Mouse (Mus musculus) MEL (cell line): ENCODE data around the gene Phtf2. TPM values are rescaled to one million over a fixed set of nuclear protein-coding genes. Genes with fewer than 3 reads are reported as not detected.
"Not testable (repeated sequence)": the region's sequence is repeated elsewhere in the genome, so short reads cannot be mapped to it uniquely, and the experiment has no call there.

Experiments used
- DNase-seq: peaks from one replicate; pipeline ENCODE4 v3.0.0; 2011; ENCODE audit warnings: low read depth, low spot score
- H3K27ac ChIP-seq: 2 replicates; pipeline ENCODE4 v1.5.1; 2012; ENCODE audit warnings: low read depth, mild to moderate bottlenecking, control low read depth, low read length, moderate library complexity; ENCODE audit not compliant: control insufficient read depth
- H3K27me3 ChIP-seq, 2 experiments: fragments of 150-350 bp in 1 of 2; sonication (generic) in 1 of 2; 2 replicates each; pipeline ENCODE4 v1.6.1; 2012; ENCODE audit warnings: low read length in 2 of 2, mild to moderate bottlenecking in 2 of 2, improper control_type of control experiment in 1 of 2, moderate library complexity in 1 of 2; ENCODE audit not compliant: insufficient read depth in 2 of 2, control insufficient read depth in 1 of 2
- H3K36me3 ChIP-seq, 2 experiments: 2 replicates each; pipeline ENCODE4 v1.6.1; 2012 to 2014; ENCODE audit warnings: low read length in 2 of 2, improper control_type of control experiment in 1 of 2, inconsistent platforms in 1 of 2, mild to moderate bottlenecking in 1 of 2; ENCODE audit not compliant: insufficient read depth in 2 of 2, control insufficient read depth in 1 of 2
- H3K4me1 ChIP-seq, 2 experiments: fragments of 150-350 bp in 1 of 2; sonication (generic) in 1 of 2; 2 replicates each; pipeline ENCODE4 v1.6.1; 2012; ENCODE audit warnings: low read length in 2 of 2, improper control_type of control experiment in 1 of 2, mild to moderate bottlenecking in 1 of 2; ENCODE audit not compliant: insufficient read depth in 2 of 2, control insufficient read depth in 1 of 2
- H3K4me3 ChIP-seq, 2 experiments: fragments of 150-350 bp in 1 of 2; sonication (generic) in 1 of 2; 2 replicates each; pipeline ENCODE4 v1.5.1; 2012; ENCODE audit warnings: low read depth in 2 of 2, low read length in 2 of 2, mild to moderate bottlenecking in 2 of 2, moderate library complexity in 2 of 2, control low read depth in 1 of 2, improper control_type of control experiment in 1 of 2; ENCODE audit not compliant: control insufficient read depth in 1 of 2, insufficient read depth in 1 of 2
- H3K79me2 ChIP-seq: 2 replicates; pipeline ENCODE4 v1.6.1; 2012; ENCODE audit warnings: mild to moderate bottlenecking, low read length, moderate library complexity; ENCODE audit not compliant: control insufficient read depth, poor library complexity, insufficient read depth
- H3K9ac ChIP-seq: 2 replicates; pipeline ENCODE4 v1.6.1; 2012; ENCODE audit warnings: low read depth, mild to moderate bottlenecking, control low read depth, low read length, moderate library complexity; ENCODE audit not compliant: control insufficient read depth, poor library complexity, severe bottlenecking
- H3K9me3 ChIP-seq: fragments of 150-350 bp; sonication (generic); replicated peaks from 2 replicates; pipeline ENCODE4 v1.6.1; 2012; ENCODE audit warnings: mild to moderate bottlenecking, low read length, improper control_type of control experiment, moderate library complexity; ENCODE audit not compliant: insufficient read depth
- CTCF ChIP-seq, 3 experiments: IDR thresholded peaks in 2 of 3; conservative IDR thresholded peaks in 1 of 3; 2 replicates each; pipeline ENCODE4 v1.5.1; 2011 to 2012; ENCODE audit warnings: low read length in 3 of 3, low read depth in 2 of 3, mild to moderate bottlenecking in 2 of 3, improper control_type of control experiment in 1 of 3, inconsistent platforms in 1 of 3, mixed read lengths in 1 of 3, moderate library complexity in 1 of 3; ENCODE audit not compliant: control insufficient read depth in 1 of 3, insufficient read depth in 1 of 3, poor library complexity in 1 of 3, severe bottlenecking in 1 of 3
- ELF1 ChIP-seq: IDR thresholded peaks from 2 replicates; pipeline ENCODE4 v1.6.1; 2014; ENCODE audit warnings: low read depth, mild to moderate bottlenecking, inconsistent platforms, low read length, improper control_type of control experiment, moderate library complexity
- JUND ChIP-seq: IDR thresholded peaks from 2 replicates; pipeline ENCODE4 v1.6.1; 2011; ENCODE audit warnings: low read depth, mild to moderate bottlenecking, improper control_type of control experiment, low read length
- KAT2A ChIP-seq: conservative IDR thresholded peaks from 2 replicates; pipeline ENCODE4 v1.6.1; 2012; ENCODE audit warnings: low read depth, low read length, improper control_type of control experiment, inconsistent platforms
- MAFK ChIP-seq: IDR thresholded peaks from 2 replicates; pipeline ENCODE4 v1.6.1; 2011; ENCODE audit warnings: low read depth, mild to moderate bottlenecking, low read length, improper control_type of control experiment, borderline replicate concordance
- MYB ChIP-seq: IDR thresholded peaks from 2 replicates; pipeline ENCODE4 v1.6.1; 2011; ENCODE audit warnings: mild to moderate bottlenecking, low read depth, low read length, improper control_type of control experiment
- NELFE ChIP-seq: IDR thresholded peaks from 2 replicates; pipeline ENCODE4 v1.6.1; 2011; ENCODE audit warnings: low read depth, low read length, improper control_type of control experiment
- NRF1 ChIP-seq: IDR thresholded peaks from 2 replicates; pipeline ENCODE4 v1.6.1; 2014; ENCODE audit warnings: low read depth, mild to moderate bottlenecking, inconsistent platforms, low read length, improper control_type of control experiment, moderate library complexity; ENCODE audit not compliant: poor library complexity, insufficient read depth, severe bottlenecking
- RAD21 ChIP-seq: IDR thresholded peaks from 2 replicates; pipeline ENCODE4 v1.6.1; 2011; ENCODE audit warnings: mild to moderate bottlenecking, low read depth, low read length, improper control_type of control experiment
- SMC3 ChIP-seq: IDR thresholded peaks from 2 replicates; pipeline ENCODE4 v1.6.1; 2011; ENCODE audit warnings: low read depth, low read length, improper control_type of control experiment
- TAL1 ChIP-seq: IDR thresholded peaks from 2 replicates; pipeline ENCODE4 v1.6.1; 2012; ENCODE audit warnings: mild to moderate bottlenecking, inconsistent platforms, low read length, moderate library complexity, mixed read lengths
- USF1 ChIP-seq: IDR thresholded peaks from 2 replicates; pipeline ENCODE4 v1.6.1; 2014; ENCODE audit warnings: low read depth, mild to moderate bottlenecking, inconsistent platforms, low read length, improper control_type of control experiment, moderate library complexity
- USF2 ChIP-seq, 2 experiments: IDR thresholded peaks; 2 replicates each; pipeline ENCODE4 v1.6.1; 2011 to 2012; ENCODE audit warnings: improper control_type of control experiment in 2 of 2, low read length in 2 of 2, borderline replicate concordance in 1 of 2, inconsistent platforms in 1 of 2, low read depth in 1 of 2, mild to moderate bottlenecking in 1 of 2; ENCODE audit not compliant: insufficient read depth in 1 of 2
- polyA plus RNA-seq, 2 experiments: library from polyadenylated mRNA; stranded (reverse) in 1 of 2; unstranded in 1 of 2; fragments of >175 nt in 1 of 2; fragments of >200 nt in 1 of 2; gene quantifications; 2 replicates each; pipeline versions ENCODE4 v1.2.1 to v1.2.4; 2012; ENCODE audit warnings: low replicate concordance in 2 of 2, low read depth in 1 of 2; ENCODE audit not compliant: insufficient read length in 2 of 2, insufficient read depth in 1 of 2, missing spikeins in 1 of 2
- total RNA-seq: library from RNA; depleted of rRNA; stranded (reverse); fragments of 300-350 nt; gene quantifications from 2 replicates; pipeline ENCODE4 v1.2.3, GENCODE M21; 2012

The Phtf2 gene
- total and polyA plus RNA-seq, 3 experiments, result 20.0 TPM; not detected in 1

- Histone ChIP-seq H3K27ac (no peak overlapping the region), H3K79me2 (no peaks in the 10 kb centered on the region), H3K4me3 (no peak overlapping the region), H3K27me3 (no peaks in the 10 kb centered on the region), H3K4me1 (no peaks in the 10 kb centered on the region), H3K36me3 (no peaks in the 10 kb centered on the region), H3K9ac (no peak overlapping the region), H3K9me3 (no peaks in the 10 kb centered on the region)
- DNase-seq, result peak; percentile 34
- TF ChIP-seq RAD21, result peak; percentile 33
- TF ChIP-seq MAFK, result no peak
- no peak for TF ChIP-seq USF2 (IDR thresholded peaks at IDR 0.05; ENCODE audit: borderline replicate concordance in 1 of 2, insufficient read depth in 1 of 2, low read depth in 1 of 2, low read length in 2 of 2)
- no peak for TF ChIP-seq USF1
- no peak for TF ChIP-seq KAT2A
- peak; percentile 56 for TF ChIP-seq SMC3
- peak in 2 of 3 experiments; percentile 47 to 69; a peak in 4 of 6 replicates for TF ChIP-seq CTCF (IDR thresholded peaks at IDR 0.05 in 2 of 3, conservative IDR thresholded peaks at IDR 0.05 in 1 of 3; ENCODE audit: control insufficient read depth in 1 of 3, insufficient read depth in 1 of 3, low read depth in 2 of 3, low read length in 3 of 3, poor library complexity in 1 of 3, severe bottlenecking in 1 of 3)
- TF ChIP-seq MYB, result no peak
These were observed 143.1 kb downstream of the Phtf2 start for GRCm38 (mm10) chr5:20738795-20739194.

GRCm38 (mm10) chr5:20723226-20723625, 158.7 kb downstream of the Phtf2 start:
- not testable (repeated sequence) for H3K9me3 ChIP-seq, H3K4me1 ChIP-seq, H3K4me3 ChIP-seq, H3K27me3 ChIP-seq, H3K27ac ChIP-seq, H3K79me2 ChIP-seq, DNase-seq, H3K9ac ChIP-seq, H3K36me3 ChIP-seq

- DNase-seq, result no peak
- H3K27me3 ChIP-seq, result no peaks in the 10 kb centered on the region
- no peaks in the 10 kb centered on the region for H3K36me3 ChIP-seq
- TF ChIP-seq TAL1 (no peak), NRF1 (no peak), MYB (no peak), JUND (no peak), NELFE (no peak), ELF1 (no peak)
- no peaks in the 10 kb centered on the region for H3K79me2 ChIP-seq
- H3K4me3 ChIP-seq, result no peak overlapping the region
- no peak overlapping the region for H3K9ac ChIP-seq
- H3K9me3 ChIP-seq, result no peaks in the 10 kb centered on the region
- H3K4me1 ChIP-seq, result no peaks in the 10 kb centered on the region
- no peak overlapping the region for H3K27ac ChIP-seq
These were observed 161.6 kb downstream of the Phtf2 start for GRCm38 (mm10) chr5:20720201-20720900.

GRCm38 (mm10) chr5:20715980-20716379, 165.9 kb downstream of the Phtf2 start:
- not testable (repeated sequence) for H3K36me3 ChIP-seq, H3K9ac ChIP-seq, H3K9me3 ChIP-seq, H3K4me1 ChIP-seq, H3K79me2 ChIP-seq, H3K4me3 ChIP-seq, DNase-seq, H3K27ac ChIP-seq, H3K27me3 ChIP-seq

GRCm38 (mm10) chr5:20714619-20715018, 167.3 kb downstream of the Phtf2 start:
- H3K9me3 ChIP-seq, H3K36me3 ChIP-seq, H3K9ac ChIP-seq, DNase-seq, H3K4me1 ChIP-seq, H3K27ac ChIP-seq, H3K79me2 ChIP-seq, H3K27me3 ChIP-seq, H3K4me3 ChIP-seq: not testable (repeated sequence)
